Mouse (Mus musculus): ENCODE measurements around the gene Zcchc12. TPM values are rescaled to one million over a fixed set of nuclear protein-coding genes. Genes with fewer than 3 reads are reported as not detected.

The Zcchc12 gene
- 0.09 TPM in 1 of 2 replicates, not detected in the other for polyA plus RNA-seq (2012; rRNA removed; ENCODE audit: low replicate concordance)

DNA sequence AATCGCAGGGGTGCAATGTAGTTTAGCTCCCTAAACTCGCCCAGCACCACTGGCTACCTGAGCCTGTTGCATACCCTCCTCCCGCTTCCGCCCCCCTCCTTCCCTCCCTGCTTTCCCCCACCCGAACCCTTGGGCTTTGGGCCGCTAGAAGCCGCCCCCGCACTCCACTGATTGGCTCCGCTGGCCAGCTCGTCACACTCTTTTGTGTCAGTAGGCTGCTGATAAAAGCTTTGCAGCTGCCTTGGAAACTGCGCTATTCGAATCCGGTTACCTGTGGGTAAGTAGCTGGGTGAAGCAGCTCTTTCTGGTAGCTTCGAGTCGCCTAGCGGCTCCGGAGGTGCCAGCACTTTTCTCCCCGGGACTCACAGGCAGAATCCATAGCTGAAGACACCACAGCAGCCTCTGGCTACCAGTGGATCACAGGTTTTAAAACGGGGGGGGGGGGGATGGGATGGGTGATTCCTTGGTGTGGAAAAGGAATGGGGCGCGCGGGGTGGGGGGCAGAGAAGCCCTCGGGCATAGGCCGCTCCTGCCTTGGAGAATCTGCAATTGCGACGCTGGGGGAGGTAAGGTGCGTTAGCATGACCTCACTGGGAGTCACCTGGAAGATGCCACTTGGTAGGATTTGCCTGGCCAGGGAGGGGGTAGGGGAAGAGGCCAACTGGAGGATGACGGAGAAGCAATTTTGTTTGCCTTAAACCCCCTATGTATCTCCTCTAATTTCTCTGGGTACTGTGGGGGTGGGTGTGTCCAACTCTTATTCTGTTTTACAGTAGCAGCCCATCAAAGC lies at the start of gene Zcchc12:
Gene Zcchc12, plus strand, starts transcription at position 169 of the 790 bp plus-strand sequence.

Other genes with a start within 250 kb of the Zcchc12 start
- 3.1 and 6.4 TPM in 2 replicates for gene Il13ra1, start 83.8 kb upstream of the Zcchc12 start, polyA plus RNA-seq (2012; rRNA removed; ENCODE audit: low replicate concordance)
- 0.49 and 1.6 TPM in 2 replicates for gene Lonrf3, start 132.4 kb downstream of the Zcchc12 start, polyA plus RNA-seq (2012; rRNA removed; ENCODE audit: low replicate concordance)
- gene Gm6268, start 205.4 kb downstream of the Zcchc12 start, polyA plus RNA-seq (2012; rRNA removed; ENCODE audit: low replicate concordance) = not detected in 2 replicates